Mouse (Mus musculus) CH12F3 (cell line): ENCODE results near the gene Nptx2.

Experiments
- in situ Hi-C: fragments of 300-500 bp; cut with MboI; formaldehyde crosslinking; loops from 2 replicates; pipeline ENCODE4 v1.14.3; 2020; ENCODE audit warnings: low sequenced_read_pairs

The Nptx2 gene

GRCm38 (mm10) chr5:144545653-144546422 is at the start of gene Nptx2:
Gene Nptx2 (plus strand): TSS chr5:144545902.
- in situ Hi-C loops, result no loop called here

GRCm38 (mm10) chr5:144496481-144496880 is 49.2 kb upstream of the Nptx2 start:
- in situ Hi-C loops, result no loop called here

GRCm38 (mm10) chr5:144504239-144504638 is 41.5 kb upstream of the Nptx2 start:
- in situ Hi-C loops, result no loop called here

GRCm38 (mm10) chr5:144505731-144506130 is 40.0 kb upstream of the Nptx2 start:
- in situ Hi-C loops, result no loop called here

- in situ Hi-C loops, result no loop called here
Observed at GRCm38 (mm10) chr5:144506156-144506555, 39.5 kb upstream of the Nptx2 start.

GRCm38 (mm10) chr5:144506689-144507552 is 38.8 kb upstream of the Nptx2 start:
- in situ Hi-C loops, result no loop called here

GRCm38 (mm10) chr5:144509431-144509830 is 36.3 kb upstream of the Nptx2 start:
- in situ Hi-C loops, result no loop called here

GRCm38 (mm10) chr5:144514738-144515137 is 31.0 kb upstream of the Nptx2 start:
- in situ Hi-C loops, result no loop called here

- in situ Hi-C loops, result no loop called here
Observed at GRCm38 (mm10) chr5:144515241-144515640, 30.5 kb upstream of the Nptx2 start.

GRCm38 (mm10) chr5:144520096-144520495 is 25.6 kb upstream of the Nptx2 start:
- in situ Hi-C loops, result no loop called here

- in situ Hi-C loops, result no loop called here
Observed at GRCm38 (mm10) chr5:144524774-144525173, 20.9 kb upstream of the Nptx2 start.

- in situ Hi-C loops, result no loop called here
Observed at GRCm38 (mm10) chr5:144529123-144529522, 16.6 kb upstream of the Nptx2 start.

GRCm38 (mm10) chr5:144542711-144543308 is 2.9 kb upstream of the Nptx2 start:
- in situ Hi-C loops, result no loop called here

GRCm38 (mm10) chr5:144546423-144546995 is 807 bp downstream of the Nptx2 start:
- in situ Hi-C loops, result no loop called here

GRCm38 (mm10) chr5:144547333-144547878 is 1.7 kb downstream of the Nptx2 start:
- in situ Hi-C loops, result no loop called here

- in situ Hi-C loops, result no loop called here
Observed at GRCm38 (mm10) chr5:144548079-144548631, 2.5 kb downstream of the Nptx2 start.

- in situ Hi-C loops, result no loop called here
Observed at GRCm38 (mm10) chr5:144550003-144550402, 4.3 kb downstream of the Nptx2 start.

GRCm38 (mm10) chr5:144550622-144551137 is 5.0 kb downstream of the Nptx2 start:
- in situ Hi-C loops, result no loop called here

GRCm38 (mm10) chr5:144556710-144557109 is 11.0 kb downstream of the Nptx2 start:
- in situ Hi-C loops, result no loop called here

- in situ Hi-C loops, result no loop called here
Observed at GRCm38 (mm10) chr5:144557363-144557762, 11.7 kb downstream of the Nptx2 start.
